Mouse (Mus musculus) frontal cortex, postnatal 14 days (tissue): ENCODE measurements around the gene Nfyb.

Experiments used
- DNase-seq, 2 experiments: peaks; one replicate each; pipeline ENCODE4 v3.0.0; 2022; ENCODE audit warnings: low spot score in 2 of 2

Nfyb gene

GRCm38 (mm10) chr10:82779831-82780230 lies 15.9 kb upstream of the Nfyb start:
- DNase-seq = no peak

- no peak for DNase-seq
These were observed 15.0 kb upstream of the Nfyb start for GRCm38 (mm10) chr10:82778791-82779549.

DNA sequence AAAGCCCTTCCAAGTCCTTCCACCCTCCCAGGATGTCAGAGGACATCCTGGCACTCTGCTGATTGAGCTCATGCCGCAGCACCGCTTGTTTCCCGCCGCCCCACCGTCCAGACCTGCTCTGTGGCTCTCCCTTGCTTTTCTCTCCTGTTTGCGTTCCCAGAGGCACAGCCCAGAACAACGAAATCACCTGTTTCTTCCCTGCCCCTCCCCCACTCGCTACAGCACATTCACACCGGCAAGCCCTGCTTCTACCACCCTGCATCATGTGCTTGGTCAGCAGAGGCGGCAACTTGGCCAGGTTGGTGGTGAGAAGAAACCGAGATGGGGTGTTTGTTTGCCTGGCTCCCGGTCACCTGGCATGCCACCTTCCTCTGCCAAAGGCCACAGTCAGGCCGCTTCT lies 13.9 kb upstream of the Nfyb start:
- DNase-seq = no peak

- DNase-seq = no peak
These were observed 13.1 kb upstream of the Nfyb start for GRCm38 (mm10) chr10:82777075-82777474.

GRCm38 (mm10) chr10:82774841-82775240 lies 10.9 kb upstream of the Nfyb start:
- DNase-seq = no peak

- no peak for DNase-seq
These were observed 7.7 kb upstream of the Nfyb start for GRCm38 (mm10) chr10:82771595-82772170.

DNA sequence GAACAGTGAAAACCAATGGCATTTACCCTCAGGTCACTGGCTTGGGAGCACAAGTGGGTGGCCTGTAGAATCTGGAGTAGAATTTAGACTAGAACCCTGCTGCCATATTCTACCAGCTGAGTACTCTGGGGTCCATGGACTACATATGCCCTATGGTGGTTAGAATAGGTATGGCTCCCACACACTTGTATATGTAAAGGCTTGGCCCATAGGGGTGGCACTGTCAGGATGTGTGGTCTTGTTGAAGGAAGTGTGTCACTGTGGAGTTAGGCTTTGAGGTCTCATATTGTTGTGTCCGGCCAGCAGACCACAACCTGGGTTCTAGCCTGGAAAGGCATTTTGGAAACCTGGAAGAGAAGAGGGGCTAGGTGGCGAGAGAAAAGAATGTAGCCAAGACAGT lies 6.8 kb upstream of the Nfyb start:
- no peak for DNase-seq

GRCm38 (mm10) chr10:82768901-82769300 lies 5.0 kb upstream of the Nfyb start:
- no peak for DNase-seq

GRCm38 (mm10) chr10:82762756-82763681 lies 925 bp downstream of the Nfyb start:
- no peak for DNase-seq

GRCm38 (mm10) chr10:82761037-82761811 lies 2.7 kb downstream of the Nfyb start:
- DNase-seq = no peak

DNA sequence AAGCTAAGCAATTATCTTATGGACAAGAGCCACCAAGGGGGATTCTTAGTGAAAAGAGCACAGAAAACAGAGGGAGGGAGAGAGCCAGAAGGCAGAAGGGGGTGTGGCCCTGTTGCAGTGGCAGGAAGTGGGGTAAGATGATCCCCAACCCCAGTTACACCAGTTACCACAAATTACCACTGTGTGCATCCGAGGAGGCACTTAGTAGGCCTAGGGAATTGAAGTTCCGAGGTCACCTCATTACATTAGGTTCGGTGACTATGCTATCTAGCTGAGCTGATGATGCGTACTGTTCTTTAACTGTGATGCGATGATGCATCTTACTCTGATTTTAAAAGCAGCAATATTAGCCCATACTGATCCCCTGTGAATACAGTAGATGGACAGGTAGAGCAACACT lies 4.2 kb downstream of the Nfyb start:
- DNase-seq = no peak

DNA sequence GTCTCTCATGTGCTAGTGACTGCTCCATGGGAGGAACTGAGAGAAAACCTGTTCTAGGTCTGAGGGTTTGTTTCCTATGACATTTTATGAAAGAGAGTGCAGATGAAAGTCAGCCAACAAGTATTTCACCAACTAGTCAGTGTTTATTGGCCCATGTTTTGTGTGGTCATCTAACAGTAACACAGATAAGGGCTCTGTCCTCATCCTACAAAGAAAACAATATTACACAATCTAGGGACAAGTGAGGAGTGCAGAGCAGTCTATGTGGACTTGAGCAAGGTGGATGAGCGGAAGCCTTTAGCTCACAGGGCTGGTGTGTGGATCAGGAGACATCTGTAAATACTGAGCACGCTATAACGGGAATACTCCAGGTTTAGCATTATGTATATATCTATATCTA lies 5.1 kb downstream of the Nfyb start:
- no peak for DNase-seq

GRCm38 (mm10) chr10:82758368-82758767 lies 5.6 kb downstream of the Nfyb start:
- DNase-seq = no peak

DNA sequence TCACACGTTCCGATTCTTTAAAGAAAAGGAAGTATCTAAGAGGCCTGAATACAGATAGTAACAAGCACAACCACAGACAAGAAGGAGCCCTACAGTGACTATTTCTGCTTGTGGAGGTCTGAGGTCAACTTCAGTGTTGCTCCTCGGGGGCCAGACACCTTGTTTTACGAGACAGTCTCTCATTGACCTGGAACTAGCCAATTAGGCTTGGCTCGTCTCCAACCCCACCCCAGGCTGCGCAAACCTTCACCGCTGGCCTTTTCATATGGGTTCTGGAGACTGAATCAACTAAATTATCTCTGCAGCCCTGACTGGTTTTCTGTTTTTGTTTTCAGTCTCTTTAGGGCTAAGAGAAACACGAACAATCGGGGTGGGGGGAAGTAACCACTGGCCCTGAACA lies 6.6 kb downstream of the Nfyb start:
- DNase-seq = no peak

DNA sequence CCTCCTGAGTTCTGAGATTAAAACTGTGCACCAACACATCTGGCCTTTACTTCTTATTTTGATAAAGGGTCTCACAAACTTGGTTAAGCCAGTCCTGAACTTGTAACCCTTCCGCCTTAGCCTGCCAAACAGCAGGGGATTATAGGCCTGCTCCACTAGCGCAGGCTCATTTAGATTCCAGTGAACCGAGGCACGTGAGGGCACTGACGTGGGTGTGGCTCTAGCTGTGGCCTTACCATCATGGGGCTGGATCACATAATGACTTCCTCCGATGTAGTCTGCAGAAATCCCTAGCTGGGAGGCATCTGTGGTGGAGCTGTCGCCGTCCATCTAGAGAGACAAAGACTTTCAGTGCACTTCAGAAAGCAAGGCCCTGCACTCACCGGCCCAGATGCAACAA lies 7.5 kb downstream of the Nfyb start:
- DNase-seq = no peak

DNA sequence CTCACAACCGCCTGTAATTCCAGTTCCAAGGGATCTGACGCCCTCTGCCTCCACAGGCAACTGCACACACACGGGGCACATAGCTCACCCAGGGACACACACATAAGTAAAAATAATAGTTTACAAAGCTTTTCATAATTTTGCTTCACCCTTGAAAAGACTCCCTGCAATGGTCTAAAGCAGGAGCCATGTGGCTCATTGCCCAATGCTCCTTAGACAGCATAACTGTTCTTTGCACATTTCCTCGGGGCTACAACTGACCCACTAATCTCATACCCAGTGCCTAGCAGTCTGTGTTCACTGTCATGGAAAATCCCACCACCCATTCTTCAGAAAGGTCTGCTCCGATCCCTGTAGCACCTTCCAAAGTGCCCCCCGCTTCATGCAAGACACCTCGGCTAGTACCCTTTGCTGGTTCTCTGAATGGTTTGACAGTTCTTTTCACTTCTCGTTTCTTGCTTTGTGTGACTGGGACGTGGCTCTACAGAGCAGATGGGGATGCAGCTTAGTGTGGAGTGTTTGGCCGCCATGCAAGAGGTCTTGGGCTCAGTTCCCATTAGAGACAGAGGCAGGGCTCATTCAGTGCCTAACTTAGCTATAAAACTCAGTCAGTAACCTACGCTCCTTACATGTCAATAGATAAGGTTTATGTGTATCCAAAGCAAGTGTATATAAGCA lies 8.6 kb downstream of the Nfyb start:
- no peak for DNase-seq

DNA sequence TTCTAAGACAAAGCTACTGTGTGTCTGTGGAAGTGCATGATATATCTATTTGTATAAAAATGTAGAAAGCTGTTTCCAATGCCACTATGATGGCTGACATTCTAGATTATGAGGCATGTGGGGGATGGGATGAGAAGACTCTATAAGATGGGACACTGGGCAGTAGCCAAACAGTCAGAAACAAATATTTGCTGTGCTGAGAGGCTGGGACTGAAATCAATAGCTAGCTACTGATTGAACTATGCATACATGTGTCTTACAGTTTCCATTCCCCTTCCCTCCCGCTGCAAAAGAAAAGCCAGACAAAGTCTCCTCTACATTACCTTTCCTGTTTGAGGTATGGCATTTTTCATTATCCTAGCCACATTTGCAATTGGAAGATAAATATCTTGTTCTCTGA lies 9.3 kb downstream of the Nfyb start:
- DNase-seq = no peak

DNA sequence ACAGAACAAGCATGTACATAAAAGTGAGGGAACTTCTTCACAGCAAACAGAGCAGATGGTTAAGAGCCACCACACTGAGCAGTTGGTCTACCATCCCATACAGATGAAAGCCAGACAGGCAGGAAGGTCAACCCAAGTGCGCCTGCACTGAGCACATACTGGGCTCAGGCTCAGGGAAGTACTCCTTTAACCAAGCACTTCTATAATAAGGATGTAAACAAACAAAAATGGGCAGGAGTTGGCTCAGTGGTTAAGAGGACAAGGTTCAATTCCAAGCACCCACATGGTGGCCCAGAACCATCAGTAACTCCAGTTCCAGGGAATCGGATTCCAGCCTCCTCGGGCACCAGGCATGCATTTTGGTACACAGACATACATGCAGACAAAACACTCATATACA lies 11.0 kb downstream of the Nfyb start:
- DNase-seq = no peak

GRCm38 (mm10) chr10:82750778-82751177 lies 13.2 kb downstream of the Nfyb start:
- DNase-seq = no peak

DNA sequence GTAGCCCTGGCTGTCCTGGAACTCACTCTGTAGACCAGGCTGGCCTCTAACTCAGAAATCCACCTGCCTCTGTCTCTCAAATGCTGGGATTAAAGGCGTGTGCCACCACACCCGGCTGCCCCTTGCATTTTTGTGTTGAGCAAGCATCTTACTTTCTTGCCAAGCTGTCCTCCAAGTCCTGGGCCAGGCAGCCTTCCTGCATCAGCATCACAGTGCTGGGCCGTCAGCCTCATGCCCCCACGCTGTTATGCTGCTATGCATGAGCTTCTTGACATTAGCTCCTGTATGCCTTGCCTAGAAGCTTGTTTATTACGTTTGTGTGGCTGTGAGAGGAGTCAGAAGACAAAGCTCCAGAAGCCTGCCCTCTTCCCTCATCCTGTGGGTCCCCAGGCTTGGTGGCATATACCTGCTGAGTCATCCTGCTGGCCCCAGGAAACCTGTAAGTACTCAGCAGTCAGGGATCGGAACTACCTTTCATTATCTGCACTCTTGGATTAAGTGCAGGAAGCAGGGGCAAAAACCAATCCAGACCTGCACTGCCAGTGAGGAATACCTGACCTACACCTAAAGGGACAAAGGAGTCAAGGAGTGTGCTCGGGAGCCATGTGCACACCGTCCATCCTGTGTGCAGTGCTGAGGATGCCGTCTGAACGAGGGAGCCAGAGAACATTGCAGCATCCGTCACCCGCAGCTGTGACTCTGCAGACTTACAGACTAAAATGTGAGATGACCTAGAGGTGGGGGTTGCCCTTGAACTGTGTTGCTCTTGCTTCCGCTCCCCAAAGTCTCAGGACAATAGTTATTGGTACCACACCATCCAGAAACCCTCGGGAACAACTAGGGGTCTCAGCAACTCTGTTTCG lies 16.7 kb downstream of the Nfyb start:
- no peak for DNase-seq
